Mouse (Mus musculus): ENCODE measurements around the gene Armc8. TPM values are rescaled to one million over a fixed set of nuclear protein-coding genes. Genes with fewer than 3 reads are reported as not detected.

Gene Armc8
- polyA plus RNA-seq, 1 experiment from 2014 or later, result 22.5 TPM

DNA sequence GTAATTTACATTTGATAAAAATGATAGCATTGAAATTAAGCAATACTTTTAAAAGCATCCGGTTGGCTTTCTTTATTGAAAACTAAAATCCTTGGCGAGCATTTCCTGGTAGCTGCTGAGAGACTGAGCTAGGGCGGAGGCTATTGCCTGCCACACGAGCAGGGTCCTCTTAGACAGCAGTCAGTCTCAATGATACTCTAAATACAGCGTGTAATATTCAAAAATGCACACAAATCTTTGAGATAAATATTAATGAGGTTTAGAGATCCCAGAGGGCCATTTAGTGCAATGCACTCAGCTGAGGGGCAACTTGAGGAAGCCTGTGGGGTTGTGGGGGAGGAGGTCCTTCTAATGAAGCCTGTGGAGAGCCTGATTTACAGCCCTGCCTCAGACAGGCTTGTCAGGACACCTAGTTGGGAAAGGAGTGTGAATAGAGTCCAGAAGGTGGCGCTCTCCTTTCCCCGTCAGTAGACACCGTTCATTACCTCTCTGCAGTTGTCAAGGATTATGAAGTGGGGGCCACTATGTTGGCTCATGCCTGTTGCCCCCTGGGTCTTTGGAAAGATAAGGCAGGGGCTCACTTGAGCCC lies 124.0 kb downstream of the Armc8 start:
- Histone ChIP-seq H3K9me3 (no peaks in the 10 kb centered on the region), H3K27ac (no peak overlapping the region), H3K4me3 (replicated peaks) (no peak overlapping the region), H3K9ac (replicated peaks) (no peak overlapping the region), H3K4me1 (replicated peaks) (no peaks in the 10 kb centered on the region; the same call in 1 of the 2 replicates), H3K27me3 (peaks cover 5% of the 10 kb centered on the region), H3K4me2 (no peak overlapping the region), H3K36me3 (no peaks in the 10 kb centered on the region)
- no peak for ATAC-seq (ENCODE audit: insufficient number of reproducible peaks, insufficient read depth, low FRiP score, low TSS enrichment, low read depth)
- WGBS, result 33% methylated on average over 8 of the region's 8 CpGs

DNA sequence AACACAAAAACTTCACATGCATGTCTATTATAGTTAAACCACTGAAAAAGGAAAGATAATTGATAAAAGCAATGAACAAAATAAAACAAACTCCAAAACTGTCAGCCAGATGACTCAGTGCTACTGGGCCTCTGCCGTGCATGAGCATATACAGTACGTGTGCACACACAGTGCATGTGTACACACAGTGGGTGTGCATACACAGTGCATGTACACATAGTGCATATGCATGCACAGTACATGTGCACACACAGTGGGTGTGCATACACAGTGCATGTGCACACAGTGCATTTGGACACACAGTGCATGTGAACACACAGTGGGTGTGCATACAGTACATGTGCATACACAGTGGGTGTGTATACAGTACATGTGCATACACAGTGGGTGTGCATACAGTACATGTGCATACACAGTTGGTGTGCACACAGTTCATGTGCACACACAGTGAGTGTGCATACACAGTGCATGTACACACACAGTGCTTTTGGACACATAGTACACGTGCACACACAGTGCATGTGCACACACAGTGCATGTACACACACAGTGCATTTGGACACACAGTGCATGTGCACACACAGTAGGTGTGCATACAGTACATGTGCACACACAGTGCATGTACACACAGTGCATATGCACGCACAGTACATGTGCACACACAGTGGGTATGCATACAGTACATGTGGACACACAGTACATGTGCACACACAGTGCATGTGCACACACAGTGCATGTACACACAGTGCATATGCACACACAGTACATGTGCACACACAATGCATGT lies 126.9 kb downstream of the Armc8 start:
- Histone ChIP-seq H3K4me2 (no peak overlapping the region), H3K9ac (replicated peaks) (no peak overlapping the region), H3K4me3 (replicated peaks) (no peak overlapping the region), H3K4me1 (replicated peaks) (no peaks in the 10 kb centered on the region; the same call in 1 of the 2 replicates), H3K36me3 (no peaks in the 10 kb centered on the region), H3K27ac (no peak overlapping the region), H3K9me3 (no peaks in the 10 kb centered on the region), H3K27me3 (peaks cover 33% of the 10 kb centered on the region)
- ATAC-seq (ENCODE audit: insufficient number of reproducible peaks, insufficient read depth, low FRiP score, low TSS enrichment, low read depth), result 0 out of 2 replicates have a peak, but pooled peaks have one; percentile 8
- WGBS, result 94% methylated on average over 4 of the region's 4 CpGs

DNA sequence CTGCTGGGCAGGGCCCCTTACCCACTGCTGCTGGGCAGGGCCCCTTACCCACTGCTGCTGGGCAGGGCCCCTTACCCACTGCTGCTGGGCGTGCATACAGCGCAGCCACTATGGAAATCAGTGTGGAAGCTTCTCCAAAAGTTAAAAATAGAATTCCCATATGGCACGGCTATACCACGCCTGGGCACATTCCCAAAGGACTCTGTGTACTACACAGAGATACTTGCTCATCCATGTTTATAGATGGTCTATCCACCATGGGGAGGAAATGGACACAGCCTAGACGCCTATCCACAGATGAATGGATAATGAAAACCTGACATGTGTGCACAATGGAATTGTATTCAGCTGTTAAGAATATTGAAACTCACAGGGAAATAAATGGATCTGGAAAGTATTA lies 127.8 kb downstream of the Armc8 start:
- no peak overlapping the region for H3K27ac ChIP-seq
- H3K4me3 ChIP-seq (replicated peaks), result no peak overlapping the region
- H3K4me2 ChIP-seq, result no peak overlapping the region
- 79% methylated on average over 5 of the region's 5 CpGs for WGBS
- no peak overlapping the region for H3K9ac ChIP-seq (replicated peaks)
- no peaks in the 10 kb centered on the region; the same call in 1 of the 2 replicates for H3K4me1 ChIP-seq (replicated peaks)
- no peak for ATAC-seq (ENCODE audit: insufficient number of reproducible peaks, insufficient read depth, low FRiP score, low TSS enrichment, low read depth)
- no peaks in the 10 kb centered on the region for H3K9me3 ChIP-seq
- H3K36me3 ChIP-seq, result no peaks in the 10 kb centered on the region
- H3K27me3 ChIP-seq, result peaks cover 33% of the 10 kb centered on the region

DNA sequence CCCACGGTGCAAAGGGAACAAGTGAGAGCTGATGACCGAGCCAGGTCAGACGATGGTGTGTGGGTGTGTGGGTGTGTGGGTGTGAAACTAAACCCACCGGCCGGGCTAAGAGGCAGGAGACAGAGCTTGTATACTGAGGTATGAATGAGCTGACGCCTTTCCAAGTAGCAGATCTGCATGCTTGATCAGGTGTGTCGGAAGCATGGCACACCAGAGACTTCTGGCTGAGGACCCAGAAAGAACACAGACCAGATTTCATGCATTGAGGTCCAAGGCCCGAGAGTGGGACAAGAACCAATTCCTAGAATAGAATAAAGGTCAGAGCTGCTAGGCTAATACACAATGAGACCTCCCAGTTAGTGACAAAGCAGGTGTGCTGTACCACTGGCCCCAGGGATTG lies 129.6 kb downstream of the Armc8 start:
- 83% methylated on average over 8 of the region's 8 CpGs for WGBS
- Histone ChIP-seq H3K27me3 (peaks cover 33% of the 10 kb centered on the region), H3K9me3 (no peaks in the 10 kb centered on the region), H3K9ac (replicated peaks) (no peak overlapping the region), H3K4me3 (replicated peaks) (no peak overlapping the region), H3K27ac (no peak overlapping the region), H3K36me3 (no peaks in the 10 kb centered on the region), H3K4me1 (replicated peaks) (peaks cover 18% of the 10 kb centered on the region), H3K4me2 (no peak overlapping the region)
- ATAC-seq (ENCODE audit: insufficient number of reproducible peaks, insufficient read depth, low FRiP score, low TSS enrichment, low read depth), result no peak

DNA sequence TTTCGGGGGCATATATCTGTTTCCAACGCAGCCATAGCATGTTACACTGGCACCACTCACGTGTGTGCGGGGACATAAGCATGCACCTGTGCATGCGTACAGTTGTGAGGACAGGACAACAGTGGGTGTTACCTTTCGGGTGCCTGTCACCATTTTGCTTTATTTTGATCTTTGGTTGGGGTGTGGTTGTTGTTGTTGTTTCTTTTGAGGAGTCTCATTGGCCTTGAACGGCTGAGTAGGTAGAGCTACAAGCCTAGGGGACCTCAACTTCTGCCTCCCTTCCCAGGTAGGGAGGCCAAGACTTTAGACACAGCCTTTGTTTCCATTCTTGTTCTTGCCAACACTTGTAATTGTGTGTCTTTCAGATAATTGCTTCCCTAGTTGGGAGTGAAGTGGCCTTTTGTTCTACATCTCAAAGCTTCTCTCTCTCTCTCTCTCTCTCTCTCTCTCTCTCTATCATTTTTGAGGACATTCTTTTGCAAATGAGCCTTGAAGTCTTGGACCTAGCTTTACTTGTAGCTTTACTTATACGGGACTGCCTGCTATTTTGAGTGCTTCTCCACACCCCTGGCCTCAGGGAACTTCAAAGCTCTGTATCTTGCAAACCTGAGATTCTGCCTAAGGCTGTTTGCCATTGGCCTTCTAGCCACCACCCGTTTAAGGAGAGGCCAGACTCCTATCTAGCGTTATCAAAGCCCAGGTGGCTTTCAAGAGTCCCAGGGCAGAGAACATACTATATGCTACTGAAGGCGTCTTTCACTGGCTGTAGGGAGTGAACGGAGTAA lies 130.7 kb downstream of the Armc8 start:
- H3K36me3 ChIP-seq, result no peaks in the 10 kb centered on the region
- peaks cover 25% of the 10 kb centered on the region for H3K4me1 ChIP-seq (replicated peaks)
- H3K4me2 ChIP-seq, result 0 out of 2 replicates have a peak overlapping the region, but pooled peaks have one; percentile 83
- no peaks in the 10 kb centered on the region for H3K9me3 ChIP-seq
- WGBS, result 79% methylated on average over 12 of the region's 12 CpGs
- no peak overlapping the region for H3K27ac ChIP-seq
- no peak overlapping the region for H3K4me3 ChIP-seq (replicated peaks)
- peaks cover 33% of the 10 kb centered on the region for H3K27me3 ChIP-seq
- no peak overlapping the region for H3K9ac ChIP-seq (replicated peaks)
- ATAC-seq (ENCODE audit: insufficient number of reproducible peaks, insufficient read depth, low FRiP score, low TSS enrichment, low read depth), result no peak

DNA sequence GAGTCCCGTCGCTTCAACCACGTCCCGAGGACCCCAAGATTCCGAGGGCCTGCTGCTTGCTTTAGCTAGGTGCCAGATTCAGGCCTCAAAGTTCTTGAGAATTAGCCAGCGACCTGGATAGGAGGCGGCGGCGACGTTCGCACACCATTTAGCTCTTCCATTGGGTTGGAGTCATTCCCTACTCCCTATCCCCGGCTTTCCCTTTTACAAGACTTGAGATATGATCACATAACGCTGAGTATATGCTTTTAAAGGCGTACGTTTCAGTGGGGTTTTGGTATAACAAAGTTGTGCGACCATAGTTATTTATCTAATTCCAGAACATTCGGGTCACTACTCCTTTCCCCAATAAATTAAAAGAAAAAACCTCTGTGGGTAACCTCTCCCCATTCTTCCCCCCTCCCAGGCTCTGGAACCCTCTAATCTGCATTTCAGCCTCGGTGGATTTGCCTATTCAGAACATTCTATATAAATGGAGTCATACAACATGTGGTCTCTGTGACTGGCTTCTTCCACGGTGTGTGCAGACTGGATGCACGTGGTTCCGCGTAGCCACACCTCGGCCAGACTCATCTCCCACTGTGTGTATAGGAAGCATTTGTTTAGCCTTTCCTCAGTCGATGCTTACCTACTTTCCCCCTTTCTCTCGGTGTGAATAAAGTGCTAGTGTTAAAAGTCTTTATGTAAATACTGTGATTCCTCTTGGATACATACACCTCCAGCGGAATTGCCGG lies 131.5 kb downstream of the Armc8 start, which contains the start of gene Mras:
Gene Mras, minus strand, starts transcription at position 351 of the 734 bp plus-strand sequence.
- ATAC-seq (ENCODE audit: insufficient number of reproducible peaks, insufficient read depth, low FRiP score, low TSS enrichment, low read depth), result no peak
- H3K9me3 ChIP-seq, result no peaks in the 10 kb centered on the region
- H3K4me1 ChIP-seq (replicated peaks), result peaks cover 30% of the 10 kb centered on the region
- no peaks in the 10 kb centered on the region for H3K36me3 ChIP-seq
- H3K4me3 ChIP-seq (replicated peaks), result peak within 1 kb of the TSS; percentile 80
- WGBS, result 16% methylated on average over 27 of the region's 27 CpGs
- peak within 1 kb of the TSS; percentile 92 for H3K27ac ChIP-seq
- H3K9ac ChIP-seq (replicated peaks), result peak within 1 kb of the TSS; percentile 92
- H3K27me3 ChIP-seq, result peaks cover 33% of the 10 kb centered on the region
- H3K4me2 ChIP-seq, result peak within 1 kb of the TSS; percentile 83

DNA sequence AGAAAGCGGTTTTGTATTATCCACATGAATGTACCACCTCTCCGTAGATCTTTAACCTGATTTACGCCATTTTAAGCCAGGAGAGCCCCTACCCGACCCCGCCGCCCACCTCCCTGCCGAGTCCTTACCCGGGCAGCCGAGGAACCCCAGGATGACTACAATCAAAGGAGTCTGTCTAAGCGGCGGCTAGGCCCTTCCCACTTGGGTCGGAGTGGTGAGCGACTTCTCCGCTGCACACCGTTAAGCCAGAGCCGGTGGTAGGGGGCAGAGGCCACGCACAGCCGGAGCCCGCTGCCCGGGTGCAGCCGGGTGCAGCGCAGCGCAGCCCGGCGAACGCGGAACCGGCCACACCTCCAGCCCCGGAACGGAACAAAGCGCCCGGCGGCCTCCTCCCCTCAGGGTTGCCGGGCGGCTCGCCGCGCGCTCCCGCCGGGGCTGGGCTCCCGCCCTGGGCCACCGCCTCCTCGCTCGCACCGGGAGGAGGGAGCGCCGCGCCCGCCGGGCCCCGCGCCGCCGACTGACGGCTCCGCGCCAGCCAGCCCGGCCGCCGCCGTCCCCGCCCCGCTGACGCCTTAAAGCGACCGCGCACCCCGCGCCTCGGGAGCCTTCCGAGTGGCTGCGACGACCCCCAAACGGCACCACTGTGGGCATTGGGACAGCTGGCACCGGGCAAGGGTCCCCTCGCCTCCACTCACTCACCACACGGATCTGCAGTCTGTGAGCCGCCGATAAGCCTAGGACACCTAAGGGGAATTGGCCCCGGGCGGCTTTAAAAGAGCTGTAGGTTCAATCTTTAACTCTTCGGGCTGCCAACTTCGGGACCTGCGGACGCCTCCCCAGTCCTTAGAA lies 132.3 kb downstream of the Armc8 start:
- no peaks in the 10 kb centered on the region for H3K9me3 ChIP-seq
- under 1% methylated on average over 64 of the region's 86 CpGs for WGBS
- H3K27me3 ChIP-seq, result peaks cover 28% of the 10 kb centered on the region
- peak overlapping the region; percentile 83 for H3K4me2 ChIP-seq
- peak overlapping the region; percentile 80 for H3K4me3 ChIP-seq (replicated peaks)
- peak; percentile 32; the same call in 1 of the 2 replicates for ATAC-seq (ENCODE audit: insufficient number of reproducible peaks, insufficient read depth, low FRiP score, low TSS enrichment, low read depth)
- H3K9ac ChIP-seq (replicated peaks), result peak overlapping the region; percentile 92
- H3K27ac ChIP-seq, result peak overlapping the region; percentile 92
- H3K36me3 ChIP-seq, result no peaks in the 10 kb centered on the region
- peaks cover 30% of the 10 kb centered on the region for H3K4me1 ChIP-seq (replicated peaks)

DNA sequence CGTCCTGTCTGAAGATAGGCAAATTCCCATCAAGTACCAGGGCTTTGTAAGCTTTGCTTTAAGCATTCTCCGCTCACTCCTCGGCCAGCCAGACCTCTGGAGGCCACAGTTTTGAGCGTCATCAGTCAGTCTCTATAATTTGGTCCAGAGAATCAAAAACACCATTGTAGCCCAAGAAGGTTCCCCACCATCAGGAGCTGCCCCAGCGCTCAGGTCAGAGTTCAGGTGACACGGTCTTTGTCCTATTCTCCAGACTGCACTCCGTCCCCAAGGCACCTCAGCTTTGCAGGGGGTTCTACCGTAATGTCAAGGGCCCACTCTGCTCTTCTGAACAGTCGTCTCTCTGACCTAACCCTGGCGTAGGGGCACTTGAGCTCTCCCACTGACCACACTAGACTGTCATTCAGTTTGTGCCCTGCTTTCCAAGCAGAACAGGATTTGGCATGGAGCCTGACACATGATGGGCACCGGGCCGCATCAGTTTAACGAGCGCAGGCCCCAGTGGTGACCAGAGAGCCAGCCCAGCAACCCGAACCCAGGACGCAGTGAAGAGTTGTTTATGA lies 133.0 kb downstream of the Armc8 start:
- H3K27me3 ChIP-seq, result peaks cover 28% of the 10 kb centered on the region
- H3K4me3 ChIP-seq (replicated peaks), result peak overlapping the region; percentile 80
- H3K4me1 ChIP-seq (replicated peaks), result peaks cover 30% of the 10 kb centered on the region
- peak overlapping the region; percentile 92 for H3K27ac ChIP-seq
- peak overlapping the region; percentile 83 for H3K4me2 ChIP-seq
- H3K9ac ChIP-seq (replicated peaks), result peak overlapping the region; percentile 92
- H3K9me3 ChIP-seq, result no peaks in the 10 kb centered on the region
- 15% methylated on average over 16 of the region's 16 CpGs for WGBS
- ATAC-seq (ENCODE audit: insufficient number of reproducible peaks, insufficient read depth, low FRiP score, low TSS enrichment, low read depth), result peak; percentile 15; the same call in 1 of the 2 replicates
- no peaks in the 10 kb centered on the region for H3K36me3 ChIP-seq

DNA sequence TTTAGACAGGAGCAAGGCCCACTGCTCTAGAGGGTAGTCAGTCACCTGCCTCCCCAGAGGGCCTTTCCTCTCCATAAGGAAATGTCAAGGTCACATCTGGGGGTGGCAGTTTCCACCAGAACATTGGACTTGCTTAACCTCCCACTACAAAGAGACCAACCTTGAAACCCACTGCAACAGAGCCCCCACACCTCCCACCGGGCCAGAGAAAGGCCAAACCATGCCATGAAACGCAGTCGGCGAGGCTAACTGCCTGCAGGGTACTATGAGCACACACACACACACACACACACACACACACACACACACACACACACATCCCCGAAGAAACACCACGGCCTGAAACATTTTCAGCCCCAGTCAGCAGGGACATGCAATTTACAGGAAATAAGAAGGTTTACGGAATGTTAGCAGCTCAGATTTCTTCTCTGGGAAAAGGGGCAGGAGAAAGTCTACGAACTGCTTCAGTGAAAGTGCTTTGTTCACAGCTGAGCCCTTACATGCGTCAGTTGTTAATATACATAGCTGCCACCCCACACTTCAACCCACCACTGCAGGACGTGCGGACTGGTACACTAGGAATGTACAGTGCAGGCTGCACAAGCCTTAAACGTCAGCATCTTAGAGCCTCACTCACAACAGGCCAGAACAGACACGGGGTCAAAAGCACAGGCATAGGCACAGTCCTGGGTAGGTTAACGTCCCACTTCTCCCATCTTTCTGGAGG lies 133.6 kb downstream of the Armc8 start:
- peak overlapping the region; percentile 83 for H3K4me2 ChIP-seq
- H3K9me3 ChIP-seq, result no peaks in the 10 kb centered on the region
- WGBS, result 12% methylated on average over 14 of the region's 14 CpGs
- H3K27ac ChIP-seq, result peak overlapping the region; percentile 92
- peaks cover 28% of the 10 kb centered on the region for H3K27me3 ChIP-seq
- peak overlapping the region; percentile 80 for H3K4me3 ChIP-seq (replicated peaks)
- peaks cover 30% of the 10 kb centered on the region for H3K4me1 ChIP-seq (replicated peaks)
- peak; percentile 58 for ATAC-seq (ENCODE audit: insufficient number of reproducible peaks, insufficient read depth, low FRiP score, low TSS enrichment, low read depth)
- H3K9ac ChIP-seq (replicated peaks), result peak overlapping the region; percentile 92
- H3K36me3 ChIP-seq, result no peaks in the 10 kb centered on the region

Measured in limb, embryonic 12.5 days (tissue).